Mouse (Mus musculus): ENCODE data around the gene Tmem200b.

The Tmem200b gene

DNA sequence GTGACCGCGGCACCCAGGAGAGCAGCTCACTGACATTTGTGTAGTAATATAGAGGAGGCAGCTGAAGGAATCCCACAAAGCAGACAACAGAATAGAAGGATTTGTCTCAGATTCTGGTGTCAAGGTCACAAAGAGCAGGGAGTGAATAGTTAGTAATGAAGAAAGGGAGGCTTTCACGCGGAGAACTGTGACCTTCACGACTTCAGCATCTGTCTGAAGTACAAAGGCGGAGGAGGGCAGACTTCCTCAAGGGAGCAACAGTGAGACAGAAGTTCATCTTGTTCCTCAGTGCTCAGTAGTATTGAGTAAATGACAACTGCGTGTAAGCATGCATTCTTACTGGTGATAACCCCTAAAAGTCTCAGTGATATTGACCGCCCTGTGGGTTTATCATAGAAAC lies 29.1 kb downstream of the Tmem200b start:
- DNase-seq (ENCODE audit: low read depth) = no peak

DNA sequence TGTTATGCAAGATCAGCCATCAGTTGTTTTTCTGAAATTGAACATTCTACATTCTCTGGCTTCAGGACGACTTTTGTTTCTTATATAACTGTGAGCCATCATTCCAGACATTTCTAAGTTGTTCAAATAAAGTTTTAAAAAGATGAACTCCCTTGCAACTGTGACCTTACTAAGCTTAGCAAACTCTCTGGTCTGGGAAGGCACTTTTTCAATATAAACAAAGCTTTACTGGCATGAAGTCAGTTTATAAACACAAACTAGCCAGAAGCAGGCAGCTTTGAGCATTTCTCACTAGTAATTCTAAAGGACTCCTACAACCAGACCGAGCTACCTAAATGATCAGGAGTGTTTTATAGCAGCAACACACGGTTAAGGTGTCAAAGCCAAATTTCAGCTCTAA lies 35.6 kb downstream of the Tmem200b start:
- no peak for DNase-seq (ENCODE audit: low read depth)

DNA sequence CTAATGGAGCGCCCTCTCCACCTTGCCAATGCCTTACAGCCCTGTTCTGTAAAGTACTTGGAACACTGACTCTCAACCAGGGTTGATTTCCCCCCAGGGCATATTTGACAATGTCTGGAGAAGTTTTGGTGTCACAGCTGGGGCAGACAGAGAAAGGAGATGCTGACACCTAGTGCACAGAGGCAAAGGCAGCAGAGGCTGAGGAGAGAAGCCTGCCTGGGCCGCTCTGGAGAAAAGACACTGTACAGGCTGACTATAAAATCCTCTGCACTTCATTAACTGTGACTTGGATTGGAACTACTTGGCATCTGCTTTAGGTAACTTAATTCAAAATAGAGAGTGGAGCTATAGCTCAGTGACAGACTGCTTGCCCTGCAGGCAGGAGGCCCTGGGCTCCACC lies 47.3 kb downstream of the Tmem200b start:
- DNase-seq (ENCODE audit: low read depth) = no peak

DNA sequence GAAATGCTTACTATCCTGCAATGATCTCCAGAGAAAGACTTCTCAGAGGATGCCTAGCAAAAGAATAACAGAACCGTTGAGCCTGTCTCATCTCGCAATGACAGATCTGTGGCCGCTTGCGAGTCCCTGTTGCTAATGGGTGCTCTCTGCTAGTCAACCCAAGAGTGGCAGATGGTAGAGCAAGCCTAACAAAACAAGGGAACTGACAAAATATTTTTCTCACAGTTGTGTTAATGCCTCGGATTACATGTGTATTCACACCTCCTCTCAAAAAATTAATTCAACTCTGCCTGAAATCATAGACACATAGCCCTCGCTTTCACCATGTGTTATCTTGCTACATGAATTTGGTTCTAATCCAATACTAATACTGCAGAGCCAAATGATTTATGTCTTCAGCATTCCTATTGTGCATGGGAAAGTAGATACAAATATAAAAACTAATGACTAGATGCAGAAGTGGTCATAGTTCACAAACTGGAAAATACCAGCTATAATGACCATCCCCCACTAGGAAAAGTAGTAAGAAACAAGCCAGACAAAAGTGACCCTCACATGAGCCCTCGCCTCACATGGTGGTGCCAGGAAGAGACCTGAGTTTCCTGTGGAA lies 48.8 kb downstream of the Tmem200b start:
- no peak for DNase-seq (ENCODE audit: low read depth)

Data from c-Kit-positive CD71-negative TER-119-negative erythroid progenitor cells, embryonic 14.5 days (primary cell).